Mouse (Mus musculus): Measurements from ENCODE around the gene Rhbdd3. TPM values are rescaled to one million over a fixed set of nuclear protein-coding genes. Genes with fewer than 3 reads are reported as not detected.

Rhbdd3 gene
- polyA plus RNA-seq, 1 experiment from 2014 or later, result 14.9 TPM

DNA sequence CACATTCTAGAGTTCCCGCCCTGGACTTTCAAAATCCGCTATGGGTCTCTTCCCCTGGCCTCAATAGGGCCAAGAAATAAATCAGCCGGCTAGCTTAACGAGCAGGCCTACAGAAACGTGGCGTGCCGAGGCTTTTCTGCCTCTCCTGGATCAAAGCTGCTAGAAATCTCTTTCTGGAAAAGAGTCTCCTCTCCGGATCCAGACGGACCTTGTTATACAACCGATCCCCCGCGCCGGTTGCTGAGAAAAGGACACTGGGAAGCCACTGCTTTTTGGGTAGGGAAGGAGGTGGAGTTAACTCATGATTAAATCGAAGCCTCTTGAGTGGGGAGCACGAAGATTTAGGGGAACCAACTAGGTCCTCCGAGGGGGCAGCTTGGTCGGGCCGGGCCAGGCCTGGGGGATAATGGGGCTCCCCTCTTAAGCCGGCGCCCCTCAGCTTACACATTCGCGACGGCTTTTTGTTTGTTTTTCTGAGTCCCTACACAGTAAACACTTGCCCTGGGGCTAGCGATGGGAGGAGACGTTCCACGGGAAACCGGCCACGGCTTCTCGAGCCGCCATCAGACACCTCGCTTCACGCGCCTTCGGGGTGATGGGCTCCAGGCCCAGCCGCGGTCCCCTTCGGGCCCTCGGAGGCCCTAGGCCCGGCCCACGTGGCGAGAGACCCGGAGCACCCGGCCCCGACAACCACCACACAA lies 541 bp upstream of the Rhbdd3 start:
- Histone ChIP-seq H3K27ac (ENCODE audit: low read depth) (peak overlapping the region; percentile 97), H3K4me1 (ENCODE audit: insufficient read depth) (peaks cover 23% of the 10 kb centered on the region), H3K4me2 (ENCODE audit: low read depth, low read length) (peak overlapping the region; percentile 75), H3K9me3 (ENCODE audit: low read length) (no peaks in the 10 kb centered on the region), H3K36me3 (replicated peaks; ENCODE audit: insufficient read depth, low read length) (peaks cover 8% of the 10 kb centered on the region; the same call in 1 of the 2 replicates), H3K4me3 (ENCODE audit: low read depth, low read length) (peak overlapping the region; percentile 92), H3K9ac (replicated peaks) (peak overlapping the region; percentile 95), H3K27me3 (ENCODE audit: insufficient read depth, low read length) (no peaks in the 10 kb centered on the region)
- DNase-seq (peak; percentile 56), ATAC-seq (0 out of 2 replicates have a peak, but pooled peaks have one; percentile 3)
- TF ChIP-seq CTCF (IDR thresholded peaks at IDR 0.05; ENCODE audit: low read depth) (no peak), EP300 (IDR thresholded peaks at IDR 0.05; ENCODE audit: low read depth) (no peak)
- under 1% methylated on average over 44 of the region's 44 CpGs for WGBS (ENCODE audit: insufficient replicate concordance)

DNA sequence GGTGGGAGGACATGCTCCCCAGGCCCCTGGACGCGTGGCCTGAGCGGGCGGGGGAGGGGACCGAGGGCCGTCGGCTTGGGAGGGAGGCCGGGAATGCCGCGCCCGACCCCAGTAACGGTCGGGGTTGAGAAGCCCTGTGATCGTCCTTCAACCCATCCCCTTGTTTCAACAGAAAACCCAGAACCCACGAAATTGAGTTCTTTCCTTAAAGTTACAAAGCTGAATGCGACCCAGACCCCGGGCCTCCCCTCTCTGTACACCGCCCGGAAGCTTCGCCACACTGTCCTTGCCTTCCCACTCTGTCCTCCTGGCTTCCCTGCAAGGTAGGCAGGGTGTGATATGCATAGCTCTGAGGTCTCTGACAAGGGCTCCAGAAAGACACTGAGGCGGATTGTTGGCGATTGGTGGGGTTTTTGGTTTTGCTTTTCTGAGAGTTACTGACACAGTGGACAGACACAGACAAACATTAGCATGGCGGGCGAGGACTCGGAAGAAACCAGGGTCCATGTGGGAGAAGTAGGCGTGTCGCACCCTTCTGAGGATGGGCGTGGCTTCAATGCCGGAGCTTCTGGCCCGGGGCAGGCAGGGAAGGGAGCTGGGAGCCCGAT lies 954 bp downstream of the Rhbdd3 start:
- peak overlapping the region; percentile 95 for H3K9ac ChIP-seq (replicated peaks)

DNA sequence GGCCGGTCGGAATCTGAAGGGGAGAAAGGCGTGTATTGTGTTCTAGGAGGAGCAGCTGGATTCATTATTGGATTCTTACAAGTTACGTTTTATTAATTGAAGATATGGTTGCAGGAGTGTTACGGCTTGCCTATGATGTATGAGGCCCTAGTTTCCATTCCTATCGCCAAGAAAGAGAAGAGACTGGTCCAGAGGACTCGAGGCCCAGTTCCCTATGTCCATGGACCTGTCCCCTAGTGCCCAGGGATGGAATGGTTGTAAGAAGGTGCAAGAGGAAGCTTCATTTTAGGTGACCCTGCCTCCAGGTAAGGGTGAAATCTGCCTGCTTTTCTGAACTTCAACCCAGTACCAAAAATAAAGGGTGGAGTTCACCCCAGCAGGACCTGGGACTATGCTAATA lies 1.6 kb downstream of the Rhbdd3 start:
- peak overlapping the region; percentile 95 for H3K9ac ChIP-seq (replicated peaks)
- H3K9me3 ChIP-seq (ENCODE audit: low read length), result no peaks in the 10 kb centered on the region
- WGBS (ENCODE audit: insufficient replicate concordance), result 4% methylated on average over 7 of the region's 7 CpGs
- no peak for ATAC-seq
- no peaks in the 10 kb centered on the region for H3K27me3 ChIP-seq (ENCODE audit: insufficient read depth, low read length)
- H3K27ac ChIP-seq (ENCODE audit: low read depth), result peak overlapping the region; percentile 97
- H3K4me1 ChIP-seq (ENCODE audit: insufficient read depth), result peaks cover 19% of the 10 kb centered on the region
- H3K4me3 ChIP-seq (ENCODE audit: low read depth, low read length), result peak overlapping the region; percentile 92
- peak overlapping the region; percentile 91 for H3K4me2 ChIP-seq (ENCODE audit: low read depth, low read length)
- 0 out of 2 replicates have a peak, but pooled peaks cover 12% of the 10 kb centered on the region for H3K36me3 ChIP-seq (replicated peaks; ENCODE audit: insufficient read depth, low read length)
- no peak for DNase-seq
- TF ChIP-seq CTCF (IDR thresholded peaks at IDR 0.05; ENCODE audit: low read depth), result no peak
- TF ChIP-seq EP300 (IDR thresholded peaks at IDR 0.05; ENCODE audit: low read depth), result no peak

More for the DNA sequence above, 954 bp downstream of the Rhbdd3 start:
- H3K27me3 ChIP-seq (ENCODE audit: insufficient read depth, low read length), result no peaks in the 10 kb centered on the region
- H3K27ac ChIP-seq (ENCODE audit: low read depth), result peak overlapping the region; percentile 97
- ATAC-seq, result peak; percentile 57
- 0% methylated on average over 30 of the region's 31 CpGs for WGBS (ENCODE audit: insufficient replicate concordance)
- H3K36me3 ChIP-seq (replicated peaks; ENCODE audit: insufficient read depth, low read length), result 0 out of 2 replicates have a peak, but pooled peaks cover 9% of the 10 kb centered on the region
- peaks cover 20% of the 10 kb centered on the region for H3K4me1 ChIP-seq (ENCODE audit: insufficient read depth)
- H3K9me3 ChIP-seq (ENCODE audit: low read length), result no peaks in the 10 kb centered on the region
- TF ChIP-seq EP300 (IDR thresholded peaks at IDR 0.05; ENCODE audit: low read depth), result no peak
- no peak for TF ChIP-seq CTCF (IDR thresholded peaks at IDR 0.05; ENCODE audit: low read depth)
- peak overlapping the region; percentile 92 for H3K4me3 ChIP-seq (ENCODE audit: low read depth, low read length)
- DNase-seq, result peak; percentile 89
- peak overlapping the region; percentile 91 for H3K4me2 ChIP-seq (ENCODE audit: low read depth, low read length)

DNA sequence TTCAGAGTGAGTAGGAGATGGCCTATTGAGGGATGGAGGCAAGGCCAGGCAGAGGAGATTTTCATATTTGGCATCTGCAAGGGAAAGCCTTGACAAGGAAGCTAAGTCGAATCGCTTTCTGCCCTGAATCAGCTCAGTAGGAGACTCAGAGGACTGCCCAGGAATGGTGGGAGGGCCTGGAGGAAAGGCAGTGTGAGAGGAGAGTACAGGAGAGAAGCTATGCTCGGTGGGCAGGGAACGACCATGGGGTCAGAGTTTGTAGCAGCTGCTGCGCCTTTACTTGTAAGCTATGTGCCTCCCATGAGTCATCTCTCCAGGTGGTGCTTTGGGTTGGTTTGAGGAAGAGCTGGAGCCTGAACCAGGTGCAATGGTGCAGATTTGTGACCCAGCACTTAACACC lies 2.1 kb downstream of the Rhbdd3 start:
- H3K4me3 ChIP-seq (ENCODE audit: low read depth, low read length), result peak overlapping the region; percentile 92; the same call in 1 of the 2 replicates
- ATAC-seq, result no peak

DNA sequence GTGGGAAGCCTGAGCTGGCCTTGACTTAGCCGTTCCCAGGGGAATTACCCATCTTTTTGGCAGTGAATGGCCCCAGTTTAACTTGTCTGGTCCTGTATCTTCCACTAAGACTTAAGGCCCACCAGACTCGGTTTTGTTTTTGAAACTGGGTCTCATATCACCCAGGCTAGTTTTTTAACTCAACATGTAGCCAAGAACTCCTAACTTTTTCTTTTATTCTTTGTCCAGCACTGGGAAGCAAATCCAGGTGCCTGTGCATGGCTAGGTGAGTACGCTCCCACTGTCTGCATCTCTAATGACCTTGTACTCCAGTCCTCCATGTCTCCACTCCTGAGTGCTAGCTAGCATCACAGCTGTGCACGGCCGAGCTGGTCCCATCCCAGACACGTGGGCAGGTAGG lies 2.9 kb downstream of the Rhbdd3 start:
- DNase-seq, result no peak
- H3K4me2 ChIP-seq (ENCODE audit: low read depth, low read length), result no peak overlapping the region
- H3K4me3 ChIP-seq (ENCODE audit: low read depth, low read length), result no peak overlapping the region
- H3K9ac ChIP-seq (replicated peaks), result no peak overlapping the region
- 80% methylated on average over 6 of the region's 6 CpGs for WGBS (ENCODE audit: insufficient replicate concordance)
- H3K9me3 ChIP-seq (ENCODE audit: low read length), result no peaks in the 10 kb centered on the region
- no peaks in the 10 kb centered on the region for H3K27me3 ChIP-seq (ENCODE audit: insufficient read depth, low read length)
- H3K36me3 ChIP-seq (replicated peaks; ENCODE audit: insufficient read depth, low read length), result 0 out of 2 replicates have a peak, but pooled peaks cover 14% of the 10 kb centered on the region
- TF ChIP-seq EP300 (IDR thresholded peaks at IDR 0.05; ENCODE audit: low read depth) (no peak), CTCF (IDR thresholded peaks at IDR 0.05; ENCODE audit: low read depth) (no peak)
- H3K4me1 ChIP-seq (ENCODE audit: insufficient read depth), result peaks cover 8% of the 10 kb centered on the region
- no peak for ATAC-seq
- H3K27ac ChIP-seq (ENCODE audit: low read depth), result no peak overlapping the region

More for the DNA sequence above, 2.1 kb downstream of the Rhbdd3 start:
- Histone ChIP-seq H3K27ac (ENCODE audit: low read depth) (no peak overlapping the region), H3K4me2 (ENCODE audit: low read depth, low read length) (peak overlapping the region; percentile 91; the same call in 1 of the 2 replicates), H3K27me3 (ENCODE audit: insufficient read depth, low read length) (no peaks in the 10 kb centered on the region), H3K9me3 (ENCODE audit: low read length) (no peaks in the 10 kb centered on the region), H3K9ac (replicated peaks) (no peak overlapping the region), H3K4me1 (ENCODE audit: insufficient read depth) (peaks cover 16% of the 10 kb centered on the region), H3K36me3 (replicated peaks; ENCODE audit: insufficient read depth, low read length) (0 out of 2 replicates have a peak, but pooled peaks cover 14% of the 10 kb centered on the region)
- TF ChIP-seq CTCF (IDR thresholded peaks at IDR 0.05; ENCODE audit: low read depth) (no peak), EP300 (IDR thresholded peaks at IDR 0.05; ENCODE audit: low read depth) (no peak)
- 68% methylated on average over 5 of the region's 5 CpGs for WGBS (ENCODE audit: insufficient replicate concordance)
- no peak for DNase-seq

DNA sequence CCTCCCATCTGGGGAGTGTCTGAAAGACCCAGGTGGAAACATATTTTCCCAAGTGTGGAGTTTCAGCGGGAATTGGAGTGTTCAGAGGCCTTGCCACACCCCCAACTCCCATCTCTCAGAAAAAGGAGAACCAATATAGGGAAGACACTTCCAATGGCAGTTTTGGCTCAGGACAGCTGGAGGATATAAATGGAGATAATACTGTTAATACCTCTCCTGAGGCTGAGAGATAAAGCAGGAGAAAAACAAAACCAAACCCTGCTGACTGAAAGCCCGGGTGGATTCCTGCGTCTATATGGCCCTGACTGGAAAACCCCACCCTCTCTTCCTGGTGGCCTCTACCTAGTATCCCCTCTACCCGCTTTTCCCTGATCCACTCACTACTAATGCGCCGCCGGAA lies 3.7 kb downstream of the Rhbdd3 start:
- H3K9me3 ChIP-seq (ENCODE audit: low read length), result no peaks in the 10 kb centered on the region
- H3K9ac ChIP-seq (replicated peaks), result no peak overlapping the region
- WGBS (ENCODE audit: insufficient replicate concordance), result 64% methylated on average over 7 of the region's 7 CpGs
- H3K4me3 ChIP-seq (ENCODE audit: low read depth, low read length), result no peak overlapping the region
- H3K27me3 ChIP-seq (ENCODE audit: insufficient read depth, low read length), result no peaks in the 10 kb centered on the region
- 0 out of 2 replicates have a peak, but pooled peaks cover 14% of the 10 kb centered on the region for H3K36me3 ChIP-seq (replicated peaks; ENCODE audit: insufficient read depth, low read length)
- H3K27ac ChIP-seq (ENCODE audit: low read depth), result no peak overlapping the region
- H3K4me1 ChIP-seq (ENCODE audit: insufficient read depth), result peaks cover 6% of the 10 kb centered on the region
- H3K4me2 ChIP-seq (ENCODE audit: low read depth, low read length), result no peak overlapping the region
- DNase-seq (no peak), ATAC-seq (no peak)
- TF ChIP-seq CTCF (IDR thresholded peaks at IDR 0.05; ENCODE audit: low read depth), result no peak
- peak; percentile 82 for TF ChIP-seq EP300 (IDR thresholded peaks at IDR 0.05; ENCODE audit: low read depth)

Measured in liver, postnatal 0 days (tissue).